Mouse (Mus musculus) common myeloid progenitor, adult 5-6 weeks (primary cell): ENCODE results near the gene Arhgef15. TPM values are rescaled to one million over a fixed set of nuclear protein-coding genes. Genes with fewer than 3 reads are reported as not detected.
"Not testable (repeated sequence)": the region's sequence is repeated elsewhere in the genome, so short reads cannot be mapped to it uniquely, and the experiment has no call there.

Experiments
- ATAC-seq: replicated peaks from 2 replicates; pipeline ENCODE4 v1.8.0; 2016; ENCODE audit warnings: low read depth, mild to moderate bottlenecking, moderate TSS enrichment, inconsistent platforms; ENCODE audit not compliant: poor library complexity, severe bottlenecking
- total RNA-seq: library from RNA; stranded (forward); fragments of 200-1000, 187-1606 nt; gene quantifications from 2 replicates; pipeline ENCODE4 v1.2.3, GENCODE M21; 2017

The Arhgef15 gene
- total RNA-seq, 1 experiment from 2014 or later: 0.14 TPM

DNA sequence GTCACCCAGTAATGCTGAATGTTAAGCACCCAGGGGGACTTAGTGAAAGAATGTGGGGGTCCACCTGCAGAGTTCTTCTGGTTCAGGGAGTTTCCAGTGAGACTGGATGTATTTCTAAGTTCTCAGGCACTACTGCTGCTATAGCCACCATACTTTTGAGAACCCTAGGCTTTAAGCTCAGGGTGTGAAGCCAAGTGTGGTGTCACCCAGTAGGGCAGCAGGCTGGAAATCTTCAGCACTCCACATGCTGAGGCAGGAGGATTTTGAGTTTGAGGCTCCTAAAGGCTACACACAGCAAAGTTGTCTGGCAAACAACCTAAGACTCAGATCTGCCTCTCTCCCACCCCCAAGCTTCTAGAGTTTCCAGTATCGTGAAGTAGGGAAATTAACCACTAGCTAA is 9.3 kb upstream of the Arhgef15 start:
- no peak for ATAC-seq

DNA sequence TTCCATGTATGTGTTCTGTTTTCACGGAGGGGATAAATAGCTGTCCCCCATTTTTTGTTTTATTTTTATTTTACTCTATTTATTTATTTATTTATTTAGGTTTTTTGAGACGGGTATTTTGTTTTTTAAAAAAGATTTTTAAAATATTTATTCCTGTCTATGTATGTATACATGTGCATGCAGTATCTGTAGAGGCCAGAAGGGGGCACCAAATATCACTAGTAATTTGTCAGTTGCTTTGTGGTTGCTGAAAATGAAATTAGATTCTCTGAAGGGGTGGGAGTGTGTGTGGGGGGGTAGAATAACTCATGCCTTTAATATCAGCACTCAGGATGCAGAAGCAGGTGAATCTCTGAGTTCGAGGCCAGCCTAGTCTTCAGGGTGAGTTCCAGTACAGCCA is 8.6 kb upstream of the Arhgef15 start:
- ATAC-seq: peak; percentile 47

DNA sequence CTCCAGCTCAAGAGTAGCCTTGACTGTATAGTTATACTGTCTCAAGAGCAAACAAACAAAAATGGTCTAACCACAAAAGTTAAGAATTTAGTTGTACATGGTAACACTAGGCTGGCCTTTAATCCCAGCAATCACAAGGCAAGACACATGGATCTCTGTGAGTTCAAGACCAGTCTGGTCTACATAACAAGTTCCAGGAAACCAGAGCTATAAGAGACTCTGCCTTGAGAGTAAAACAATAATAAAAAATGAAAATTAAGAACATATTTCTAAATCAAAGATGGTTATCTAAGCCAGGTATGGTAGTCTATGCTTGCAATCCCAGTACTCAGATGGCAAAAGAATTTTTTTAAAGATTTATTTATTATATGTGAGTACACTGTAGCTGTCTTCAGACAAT is 7.8 kb upstream of the Arhgef15 start:
- no peak for ATAC-seq

DNA sequence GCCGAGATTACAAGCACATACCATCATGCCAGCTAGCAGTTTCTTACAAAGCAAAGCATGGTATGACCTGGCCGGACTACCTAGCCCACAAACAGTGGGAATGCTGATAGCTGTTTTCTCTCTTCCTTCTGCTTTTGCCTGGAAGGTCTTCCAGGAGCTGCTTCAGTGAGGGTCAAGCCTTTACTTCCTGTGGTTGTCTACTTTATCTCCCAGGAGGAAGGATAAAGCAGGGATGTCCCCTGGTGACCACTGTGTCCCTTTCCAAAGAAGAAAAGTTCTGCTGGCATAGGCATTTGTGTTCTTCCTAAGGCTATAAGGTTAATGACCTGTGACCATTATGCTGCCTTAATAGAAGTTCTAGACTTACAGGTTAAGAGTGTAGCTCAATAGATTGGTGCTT is 6.1 kb upstream of the Arhgef15 start:
- no peak for ATAC-seq

DNA sequence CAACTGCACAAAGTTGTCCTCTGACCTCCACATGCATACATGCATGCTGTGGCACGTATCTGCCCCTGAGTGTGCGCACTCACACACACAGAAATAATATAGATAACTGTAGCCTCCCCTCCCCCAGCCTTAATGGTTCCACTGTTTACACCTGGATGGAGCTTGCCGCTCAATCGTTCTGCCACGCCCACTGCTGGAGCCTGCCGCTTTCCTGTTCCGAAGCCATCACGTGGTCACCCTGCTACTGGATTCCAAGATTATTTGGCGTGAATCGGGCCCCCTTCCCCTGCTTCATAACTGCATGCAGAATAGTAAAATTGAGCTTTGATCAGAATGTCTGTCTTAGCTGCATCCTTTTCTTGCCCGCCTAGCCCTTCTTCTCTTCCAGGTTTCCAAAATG is 4.9 kb upstream of the Arhgef15 start:
- not testable (repeated sequence) for ATAC-seq

DNA sequence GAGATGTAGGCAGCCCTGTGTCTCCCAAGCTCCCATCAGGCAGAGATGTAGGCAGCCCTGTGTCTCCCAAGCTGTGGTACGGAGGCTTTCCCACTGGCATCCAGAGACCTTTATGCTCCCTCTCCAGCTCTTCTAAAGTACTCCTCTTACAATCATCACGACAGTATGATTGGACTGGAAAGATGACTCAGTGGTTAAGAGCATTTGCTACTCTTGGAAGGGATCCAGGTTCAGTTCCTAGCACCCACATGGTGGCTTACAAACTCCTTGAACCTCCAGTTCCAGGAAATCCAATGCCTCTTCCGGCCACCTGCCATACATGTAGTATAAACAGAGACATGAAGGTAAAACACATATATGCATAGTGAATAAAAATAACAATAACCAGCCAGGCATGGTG is 4.3 kb upstream of the Arhgef15 start:
- no peak for ATAC-seq

DNA sequence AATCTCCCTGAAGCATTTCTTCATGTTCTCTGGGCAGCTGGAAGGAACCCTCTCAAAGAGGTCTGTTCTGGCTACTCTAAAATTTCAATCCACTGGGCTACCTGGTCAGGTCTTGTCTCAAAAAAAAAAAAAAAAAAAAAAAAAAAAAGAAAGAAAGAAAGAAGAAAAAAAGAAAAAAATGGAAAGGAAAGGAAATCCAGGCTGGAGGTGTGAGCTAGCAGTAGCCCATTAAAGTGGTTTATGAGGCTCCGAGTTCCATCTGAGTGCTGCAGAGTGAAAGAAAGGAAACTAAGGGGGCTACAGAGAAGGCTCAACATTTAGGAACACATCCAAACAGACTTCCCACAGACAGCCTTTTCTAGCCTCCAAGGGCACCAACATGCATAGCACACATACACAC is 691 bp upstream of the Arhgef15 start:
- ATAC-seq: no peak

DNA sequence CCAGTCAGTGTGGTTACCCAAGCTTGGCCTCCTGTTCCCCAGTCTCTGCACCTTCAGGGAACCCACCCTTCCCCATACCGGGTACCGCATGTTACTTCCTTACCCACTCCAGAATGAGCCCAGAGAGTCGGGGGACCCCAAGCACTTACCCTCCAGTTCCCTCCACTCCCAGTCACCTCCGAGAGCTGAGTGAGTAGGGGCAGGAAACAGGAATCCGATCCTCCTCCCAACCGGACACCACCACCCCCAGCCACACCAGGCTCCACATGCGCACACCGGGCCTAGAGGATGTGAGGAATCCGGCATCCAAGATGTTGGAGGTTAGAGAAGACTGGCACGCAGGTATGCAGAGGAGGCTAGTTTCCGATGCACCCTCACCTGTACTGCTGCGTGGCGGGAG is 583 bp downstream of the Arhgef15 start:
- no peak for ATAC-seq

DNA sequence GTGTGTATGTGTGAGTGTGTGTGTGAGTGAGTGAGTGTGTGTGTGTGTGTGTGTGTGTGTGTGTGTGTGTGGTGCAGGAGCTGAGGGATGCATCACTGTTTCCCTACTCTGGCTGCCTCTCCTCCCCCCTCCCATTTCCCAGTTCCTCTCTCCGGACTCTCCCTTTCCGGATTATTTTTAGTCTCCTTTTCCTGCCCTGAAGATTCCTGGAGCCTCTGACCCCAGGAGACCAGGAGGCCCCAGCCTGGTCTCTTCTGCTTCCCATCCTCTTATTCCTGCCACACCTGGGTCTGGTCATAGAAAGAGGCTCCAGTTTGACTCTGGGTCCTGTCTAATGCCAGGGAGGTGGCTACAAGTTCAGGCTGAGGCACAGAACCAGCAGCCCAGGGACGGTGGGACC is 1.2 kb downstream of the Arhgef15 start:
- no peak for ATAC-seq

DNA sequence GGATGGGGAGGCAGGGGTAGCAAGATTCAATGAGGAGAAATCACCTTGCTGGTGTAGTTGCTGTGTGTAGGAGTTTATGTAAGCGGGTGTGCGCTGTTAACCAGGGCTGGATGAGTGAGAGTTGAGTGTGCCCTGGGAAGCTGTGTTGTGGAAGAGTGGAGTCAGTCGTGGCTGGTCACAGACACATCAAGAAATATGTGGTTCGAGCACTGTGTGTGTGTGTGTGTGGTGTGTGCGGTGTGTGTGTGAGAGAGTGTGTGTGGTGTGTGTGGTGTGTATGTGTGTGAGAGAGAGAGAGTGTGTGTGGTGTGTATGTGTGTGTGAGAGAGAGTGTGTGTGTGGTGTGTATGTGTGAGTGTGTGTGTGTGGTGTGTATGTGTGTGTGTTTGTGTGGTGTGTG is 1.8 kb downstream of the Arhgef15 start:
- ATAC-seq: no peak

DNA sequence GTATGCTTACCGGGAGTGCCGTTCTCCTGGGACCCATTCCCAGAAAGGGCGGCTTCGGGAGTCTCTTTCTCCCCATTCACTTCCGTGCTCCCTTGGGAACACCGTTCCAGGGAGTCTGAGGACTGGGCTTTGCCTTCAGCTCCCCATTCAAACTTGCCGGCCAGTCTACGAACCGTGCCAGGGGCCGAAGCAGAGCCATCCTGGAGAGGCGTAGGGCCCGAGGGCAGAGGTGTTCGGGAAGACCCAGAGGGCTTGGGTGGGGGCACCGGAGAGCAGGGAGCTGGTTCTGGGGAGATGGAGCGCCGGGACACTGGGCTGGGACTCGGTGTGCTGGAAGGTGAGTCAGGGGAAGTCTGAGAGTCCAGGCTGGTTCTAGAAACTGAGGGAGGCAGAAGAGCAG is 2.9 kb downstream of the Arhgef15 start:
- peak; percentile 19; the same call in 1 of the 2 replicates for ATAC-seq

DNA sequence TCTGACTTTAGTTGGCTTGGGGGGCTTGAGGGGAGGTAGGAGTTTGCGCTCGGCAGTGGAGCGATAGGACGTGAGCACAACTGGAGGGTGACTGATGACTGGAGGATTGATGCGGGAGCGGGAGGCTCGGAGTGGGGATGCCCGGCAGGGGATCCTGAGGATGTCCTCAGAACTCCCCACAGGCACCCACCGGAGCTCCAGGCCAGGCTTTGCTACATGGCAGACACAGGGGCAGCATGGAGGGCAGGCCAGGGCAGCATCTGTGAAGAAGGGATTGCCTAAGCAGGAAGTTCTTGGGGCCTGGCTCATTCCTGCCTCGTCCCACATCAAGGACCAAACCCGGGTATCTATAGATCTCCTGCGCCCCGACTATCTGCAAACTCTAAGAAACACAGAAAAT is 3.4 kb downstream of the Arhgef15 start:
- ATAC-seq: no peak

DNA sequence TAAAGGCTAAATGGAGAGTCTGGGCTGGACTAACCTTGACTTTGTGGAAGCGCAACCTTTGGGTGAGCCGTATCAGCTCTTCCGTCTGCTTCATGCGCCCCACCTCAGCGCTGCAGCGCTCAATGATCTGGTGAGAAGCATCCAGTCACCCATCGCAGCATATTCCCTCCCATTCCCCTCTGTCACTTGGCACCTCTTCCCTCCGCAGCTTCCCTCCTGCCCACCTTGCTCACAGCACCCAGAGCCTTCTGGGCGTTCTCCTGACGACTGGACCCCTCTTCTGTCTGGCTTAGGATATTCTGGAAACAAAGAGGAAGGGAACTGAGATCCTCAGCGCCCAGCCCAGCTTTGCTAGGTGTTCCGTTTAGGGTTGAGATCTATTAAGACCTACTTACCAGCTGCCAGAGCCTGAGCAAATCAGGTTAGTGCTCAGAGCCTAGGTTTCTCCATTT is 9.7 kb downstream of the Arhgef15 start:
- ATAC-seq: no peak

DNA sequence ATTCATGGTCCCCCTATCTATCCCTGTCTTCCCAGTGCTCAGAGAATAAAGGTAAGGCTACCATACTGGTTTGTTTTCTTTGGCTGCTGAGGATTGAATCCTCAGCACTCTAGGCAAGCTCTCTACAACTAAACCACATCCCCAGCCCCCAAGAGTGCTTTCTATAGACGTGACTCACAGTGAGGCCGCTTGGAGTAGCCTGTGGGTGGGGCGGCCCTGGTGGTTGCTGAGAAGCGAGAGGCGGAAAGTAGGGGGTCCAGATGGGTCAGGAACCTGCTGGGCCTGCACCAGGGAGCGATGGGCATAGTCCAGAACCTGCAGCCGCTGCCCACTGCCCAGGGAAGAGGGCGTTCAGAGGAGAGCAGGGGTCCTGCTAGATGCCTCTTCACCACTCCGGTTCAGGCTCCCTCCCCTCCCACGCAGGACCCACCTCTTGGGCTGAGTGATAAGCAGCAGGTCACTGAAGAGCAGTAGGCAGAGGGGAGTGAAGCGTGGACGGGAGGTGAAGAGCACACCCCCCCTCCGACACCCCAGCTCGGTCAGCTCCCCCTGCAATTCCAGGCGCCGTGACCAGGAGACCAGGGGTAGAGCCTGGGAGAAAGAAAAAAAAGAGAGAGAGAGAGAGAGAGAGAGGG is 10.4 kb downstream of the Arhgef15 start:
- no peak for ATAC-seq

DNA sequence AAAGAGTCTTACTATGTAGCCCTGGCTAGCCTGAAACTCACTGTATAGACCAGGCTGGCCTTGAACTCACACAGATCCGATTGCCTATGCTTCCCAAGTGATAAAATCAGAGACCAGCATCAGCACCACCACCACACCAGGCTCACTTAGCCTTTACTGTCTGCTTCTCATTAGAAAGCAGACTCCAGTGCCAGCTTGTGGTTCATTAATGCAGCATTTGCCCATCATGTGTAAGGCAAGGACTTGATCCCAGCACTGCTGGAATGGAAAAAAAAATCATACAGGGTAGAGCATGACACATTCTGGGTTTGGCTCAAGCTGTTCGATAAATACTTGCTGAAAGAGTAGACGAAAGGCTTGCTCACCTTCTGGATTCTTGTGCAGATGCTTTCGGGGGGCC is 11.3 kb downstream of the Arhgef15 start:
- no peak for ATAC-seq

DNA sequence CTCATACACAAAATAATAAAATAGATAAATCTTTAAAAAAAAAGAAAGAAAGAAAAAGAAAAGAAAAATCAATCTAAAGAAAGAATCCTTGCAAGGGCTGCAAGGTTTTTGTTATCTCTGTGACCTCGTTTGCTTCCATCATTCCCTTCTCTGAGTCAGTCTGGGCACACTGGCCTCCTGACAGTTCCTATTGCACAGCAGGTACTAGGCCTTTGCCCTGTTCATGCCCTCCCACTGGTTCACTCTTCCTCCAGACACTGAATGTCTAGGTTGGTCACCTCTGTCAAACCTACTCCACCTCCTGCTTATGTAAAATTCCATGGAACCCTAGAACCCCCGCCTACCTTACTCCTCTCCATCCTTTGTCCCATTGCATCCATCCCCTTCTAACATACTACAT is 12.0 kb downstream of the Arhgef15 start:
- no peak for ATAC-seq

DNA sequence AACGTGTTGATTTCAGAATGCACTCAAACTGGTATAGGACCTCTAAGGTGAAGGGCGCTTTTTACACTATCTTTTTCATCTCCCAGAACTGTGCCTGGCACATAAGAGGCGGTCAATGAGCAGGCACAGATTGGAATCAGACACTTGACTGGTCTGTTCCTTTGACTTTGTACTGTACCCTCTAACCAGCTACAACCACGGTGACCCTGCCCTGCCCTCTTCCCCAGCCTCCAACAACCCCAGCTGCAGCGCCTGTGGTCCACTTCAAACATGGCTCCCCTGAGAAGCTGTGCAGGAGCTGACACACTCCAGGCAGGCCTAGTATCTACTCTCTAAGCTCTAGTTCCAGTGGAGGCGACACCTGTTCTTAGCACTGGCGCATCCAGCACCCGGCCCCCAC is 14.5 kb downstream of the Arhgef15 start:
- no peak for ATAC-seq

DNA sequence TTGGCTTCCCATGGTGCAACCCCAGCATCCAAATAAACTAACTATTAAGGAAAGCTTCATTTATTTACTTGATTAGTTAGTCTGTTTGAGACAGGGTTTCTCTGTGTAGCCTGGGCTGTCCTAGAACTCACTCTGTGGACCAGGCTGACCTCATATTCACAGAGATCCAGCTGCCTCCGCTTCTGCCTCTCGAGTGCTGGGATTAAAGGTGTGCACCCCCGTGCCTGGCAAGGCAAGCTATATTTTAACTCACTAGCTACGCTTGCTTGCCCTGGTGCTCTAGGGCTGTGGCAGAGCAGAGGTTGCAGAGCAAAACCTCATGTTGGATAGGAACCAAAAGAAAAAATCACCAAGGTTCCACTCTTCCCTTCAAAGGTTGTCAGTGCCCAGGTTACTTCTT is 16.8 kb downstream of the Arhgef15 start:
- ATAC-seq: no peak

DNA sequence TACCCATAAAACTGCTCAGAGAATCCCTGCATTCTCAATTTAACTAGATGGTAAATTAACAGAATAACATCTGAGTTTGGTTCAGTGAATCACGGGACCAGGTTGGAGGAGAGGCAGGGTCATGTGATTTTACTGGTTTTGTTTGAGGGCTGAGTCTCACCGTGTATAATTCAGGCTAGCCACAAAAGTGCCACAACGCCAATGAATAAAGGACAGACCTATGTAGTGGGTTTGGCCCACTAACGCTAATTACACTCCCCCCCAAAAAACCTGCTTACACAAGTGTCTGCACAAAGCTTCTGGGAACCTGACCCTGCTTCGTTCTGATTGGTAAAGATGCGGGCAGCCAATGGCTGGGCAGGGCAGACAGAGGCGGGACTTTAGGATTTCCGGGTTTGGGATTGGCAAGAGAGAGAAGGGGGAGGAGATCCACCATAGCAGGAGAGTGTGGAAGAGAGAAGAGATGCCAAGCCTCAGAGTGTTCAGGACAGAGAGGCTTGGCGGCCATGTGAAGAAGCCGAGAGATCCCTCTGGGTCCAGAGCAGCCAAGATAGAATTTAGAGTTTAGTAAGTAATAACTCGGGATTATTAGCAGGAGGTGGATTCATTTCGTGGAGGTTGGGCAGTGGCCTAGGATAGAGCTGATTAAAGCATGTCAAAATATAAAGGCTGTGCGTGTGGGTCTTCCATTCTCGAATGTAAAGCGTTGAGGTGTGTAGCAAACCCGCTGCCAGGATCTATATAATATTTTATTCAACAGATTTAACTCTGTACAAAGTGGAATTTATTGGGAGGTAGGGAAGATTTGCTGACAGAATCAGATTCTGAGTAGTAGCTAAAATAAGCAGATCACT is 17.6 kb downstream of the Arhgef15 start:
- peak; percentile 99 for ATAC-seq

DNA sequence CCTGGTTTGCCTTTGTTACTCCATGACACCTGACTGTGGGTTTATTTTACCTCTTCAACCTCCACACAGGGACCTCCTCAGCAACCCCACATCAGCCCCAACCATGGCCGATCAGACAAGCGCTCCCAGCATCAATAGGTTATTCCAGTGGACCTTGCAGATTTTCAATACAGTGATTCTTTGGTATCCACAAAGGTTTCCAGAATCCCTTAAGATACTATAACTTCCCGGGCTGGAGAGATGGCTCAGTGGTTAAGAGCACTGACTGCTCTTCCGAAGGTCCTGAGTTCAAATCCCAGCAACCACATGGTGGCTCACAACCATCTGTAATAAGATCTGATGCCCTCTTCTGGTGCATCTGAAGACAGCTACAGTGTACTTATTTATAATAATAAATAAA is 20.3 kb downstream of the Arhgef15 start:
- ATAC-seq: not testable (repeated sequence)

DNA sequence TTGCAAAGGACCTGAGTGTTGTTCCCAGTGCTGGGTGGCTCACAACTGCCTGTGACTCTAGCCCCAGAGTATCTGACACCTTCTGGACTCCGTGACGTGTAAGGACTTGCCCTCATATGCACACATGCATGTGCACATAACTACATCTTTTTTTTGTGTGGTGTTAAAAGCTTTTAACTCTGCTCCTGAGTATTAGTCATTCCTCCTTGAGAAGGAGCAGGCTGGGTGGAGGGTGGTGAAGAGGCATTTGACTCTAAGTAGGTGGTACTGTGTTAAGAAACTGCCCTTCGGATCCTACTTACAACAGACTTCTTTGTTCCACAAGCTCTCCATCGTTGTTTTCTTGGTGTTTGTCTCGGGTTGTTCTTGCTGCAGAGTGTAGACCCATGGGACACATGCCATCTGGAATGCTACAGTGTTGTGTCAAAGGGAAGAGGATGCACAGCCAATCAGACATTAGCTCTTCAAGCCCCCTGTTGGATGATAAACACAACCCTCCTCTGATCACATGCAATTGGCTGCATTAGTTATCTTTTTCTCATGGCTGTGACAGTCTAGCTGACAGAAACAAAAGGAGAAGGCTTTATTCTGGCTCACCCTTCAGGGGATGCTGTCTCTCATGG is 23.3 kb downstream of the Arhgef15 start:
- ATAC-seq: no peak
